Mouse (Mus musculus): Measurements from ENCODE around the gene Gm3417.
"Not testable (repeated sequence)": the region's sequence is repeated elsewhere in the genome, so short reads cannot be mapped to it uniquely, and the experiment has no call there.

The Gm3417 gene

GRCm38 (mm10) chr17:14959979-14960378, 18.6 kb downstream of the Gm3417 start:
- DNase-seq (ENCODE audit: extremely low read depth, insufficient read length, low spot score): peak; percentile 24

GRCm38 (mm10) chr17:14958686-14959327, 19.8 kb downstream of the Gm3417 start:
- DNase-seq (ENCODE audit: extremely low read depth, insufficient read length, low spot score): no peak

- no peak for DNase-seq (ENCODE audit: extremely low read depth, insufficient read length, low spot score)
These were observed 25.1 kb downstream of the Gm3417 start for GRCm38 (mm10) chr17:14953452-14953851.

- DNase-seq (ENCODE audit: extremely low read depth, insufficient read length, low spot score): no peak
These were observed 29.3 kb downstream of the Gm3417 start for GRCm38 (mm10) chr17:14949161-14949827.

GRCm38 (mm10) chr17:14944551-14944950, 34.0 kb downstream of the Gm3417 start:
- DNase-seq (ENCODE audit: extremely low read depth, insufficient read length, low spot score): no peak

GRCm38 (mm10) chr17:14943729-14944059, 34.9 kb downstream of the Gm3417 start:
- DNase-seq (ENCODE audit: extremely low read depth, insufficient read length, low spot score): no peak

- DNase-seq (ENCODE audit: extremely low read depth, insufficient read length, low spot score): peak; percentile 98
These were observed 35.4 kb downstream of the Gm3417 start, which contains the start of the genes Wdr27 and 1600012H06Rik for GRCm38 (mm10) chr17:14943009-14943728. TSS of gene Wdr27 (minus strand) at chr17:14943158. TSS of gene 1600012H06Rik (plus strand) at chr17:14943184.

GRCm38 (mm10) chr17:14942181-14942580, 36.4 kb downstream of the Gm3417 start:
- not testable (repeated sequence) for DNase-seq (ENCODE audit: extremely low read depth, insufficient read length, low spot score)

- DNase-seq (ENCODE audit: extremely low read depth, insufficient read length, low spot score): no peak
These were observed 42.6 kb downstream of the Gm3417 start for GRCm38 (mm10) chr17:14935841-14936605.

- DNase-seq (ENCODE audit: extremely low read depth, insufficient read length, low spot score): not testable (repeated sequence)
These were observed 43.3 kb downstream of the Gm3417 start for GRCm38 (mm10) chr17:14935280-14935679.

GRCm38 (mm10) chr17:14931469-14931868, 47.1 kb downstream of the Gm3417 start:
- no peak for DNase-seq (ENCODE audit: extremely low read depth, insufficient read length, low spot score)

- DNase-seq (ENCODE audit: extremely low read depth, insufficient read length, low spot score): no peak
These were observed 47.9 kb downstream of the Gm3417 start for GRCm38 (mm10) chr17:14930697-14931096.

- DNase-seq (ENCODE audit: extremely low read depth, insufficient read length, low spot score): no peak
These were observed 50.0 kb downstream of the Gm3417 start for GRCm38 (mm10) chr17:14928631-14929030.

GRCm38 (mm10) chr17:14927644-14928218, 50.9 kb downstream of the Gm3417 start:
- no peak for DNase-seq (ENCODE audit: extremely low read depth, insufficient read length, low spot score)

- no peak for DNase-seq (ENCODE audit: extremely low read depth, insufficient read length, low spot score)
These were observed 57.0 kb downstream of the Gm3417 start for GRCm38 (mm10) chr17:14921582-14921981.

- DNase-seq (ENCODE audit: extremely low read depth, insufficient read length, low spot score): no peak
These were observed 60.7 kb downstream of the Gm3417 start for GRCm38 (mm10) chr17:14917866-14918265.

GRCm38 (mm10) chr17:14914401-14914800, 64.2 kb downstream of the Gm3417 start:
- no peak for DNase-seq (ENCODE audit: extremely low read depth, insufficient read length, low spot score)

Measured in 3134 (cell line).